Mouse (Mus musculus): Measurements from ENCODE around the gene Olfr235. TPM values are rescaled to one million over a fixed set of nuclear protein-coding genes. Genes with fewer than 3 reads are reported as not detected.

Gene Olfr235
- polyA plus RNA-seq (2015; fragmentation: Nextera tagmentation; extraction: Ambion mirVana) = not detected in 2 replicates

GRCm38 (mm10) chr19:12260732-12261131 is at the start of gene Olfr235:
TSS of gene Olfr235 (plus strand) at chr19:12261032.

GRCm38 (mm10) chr19:12232496-12232895 is 28.3 kb upstream of the Olfr235 start, which contains the start of gene Olfr1432:
TSS of gene Olfr1432 (minus strand) at chr19:12232596.

GRCm38 (mm10) chr19:12241559-12241958 is 19.3 kb upstream of the Olfr235 start, which contains the start of gene Olfr262:
TSS of gene Olfr262 (minus strand) at chr19:12241659.

GRCm38 (mm10) chr19:12279554-12279953 is 18.7 kb downstream of the Olfr235 start, which contains the start of gene Olfr1434:
TSS of gene Olfr1434 (plus strand) at chr19:12279854.

GRCm38 (mm10) chr19:12299030-12299429 is 38.2 kb downstream of the Olfr235 start, which contains the start of gene Olfr1436:
TSS of gene Olfr1436 (minus strand) at chr19:12299130.

Other genes with a start within 250 kb of the Olfr235 start
- not detected in 2 replicates for gene Olfr1423, start 219.7 kb upstream of the Olfr235 start, polyA plus RNA-seq (2015; fragmentation: Nextera tagmentation; extraction: Ambion mirVana)
- gene Olfr1424, start 198.3 kb upstream of the Olfr235 start, polyA plus RNA-seq (2015; fragmentation: Nextera tagmentation; extraction: Ambion mirVana) = not detected in 2 replicates
- not detected in 2 replicates for gene Olfr1425, start 183.3 kb upstream of the Olfr235 start, polyA plus RNA-seq (2015; fragmentation: Nextera tagmentation; extraction: Ambion mirVana)
- not detected in 2 replicates for gene Olfr1426, start 169.0 kb upstream of the Olfr235 start, polyA plus RNA-seq (2015; fragmentation: Nextera tagmentation; extraction: Ambion mirVana)
- not detected in 2 replicates for gene Olfr1427, start 157.7 kb upstream of the Olfr235 start, polyA plus RNA-seq (2015; fragmentation: Nextera tagmentation; extraction: Ambion mirVana)
- not detected in 2 replicates for gene Olfr1428, start 145.1 kb upstream of the Olfr235 start, polyA plus RNA-seq (2015; fragmentation: Nextera tagmentation; extraction: Ambion mirVana)
- gene Olfr76, start 137.8 kb upstream of the Olfr235 start, polyA plus RNA-seq (2015; fragmentation: Nextera tagmentation; extraction: Ambion mirVana) = not detected in 2 replicates
- gene Olfr1555-ps1, start 90.9 kb upstream of the Olfr235 start, polyA plus RNA-seq (2015; fragmentation: Nextera tagmentation; extraction: Ambion mirVana) = not detected in 2 replicates
- not detected in 2 replicates for gene Olfr1431, start 60.4 kb upstream of the Olfr235 start, polyA plus RNA-seq (2015; fragmentation: Nextera tagmentation; extraction: Ambion mirVana)
- gene Olfr1432, start 28.4 kb upstream of the Olfr235 start, polyA plus RNA-seq (2015; fragmentation: Nextera tagmentation; extraction: Ambion mirVana) = not detected in 2 replicates
- gene Olfr262, start 19.4 kb upstream of the Olfr235 start, polyA plus RNA-seq (2015; fragmentation: Nextera tagmentation; extraction: Ambion mirVana) = not detected in 2 replicates
- not detected in 2 replicates for gene Olfr1434, start 18.8 kb downstream of the Olfr235 start, polyA plus RNA-seq (2015; fragmentation: Nextera tagmentation; extraction: Ambion mirVana)
- gene Olfr1436, start 38.1 kb downstream of the Olfr235 start, polyA plus RNA-seq (2015; fragmentation: Nextera tagmentation; extraction: Ambion mirVana) = not detected in 2 replicates
- not detected in 2 replicates for gene Olfr1437, start 64.1 kb downstream of the Olfr235 start, polyA plus RNA-seq (2015; fragmentation: Nextera tagmentation; extraction: Ambion mirVana)
- gene Olfr1438-ps1, start 74.9 kb downstream of the Olfr235 start, polyA plus RNA-seq (2015; fragmentation: Nextera tagmentation; extraction: Ambion mirVana) = not detected in 2 replicates
- gene Olfr1440, start 126.2 kb downstream of the Olfr235 start, polyA plus RNA-seq (2015; fragmentation: Nextera tagmentation; extraction: Ambion mirVana) = not detected in 2 replicates
- not detected in 2 replicates for gene Olfr1441, start 156.4 kb downstream of the Olfr235 start, polyA plus RNA-seq (2015; fragmentation: Nextera tagmentation; extraction: Ambion mirVana)
- 0.05 TPM in 1 of 2 replicates, not detected in the other for gene Pfpl, start 166.9 kb downstream of the Olfr235 start, polyA plus RNA-seq (2015; fragmentation: Nextera tagmentation; extraction: Ambion mirVana)
- gene Mpeg1, start 199.7 kb downstream of the Olfr235 start, polyA plus RNA-seq (2015; fragmentation: Nextera tagmentation; extraction: Ambion mirVana) = 1.1 and 1.4 TPM in 2 replicates
- 26.2 and 30.4 TPM in 2 replicates for gene Dtx4, start 240.4 kb downstream of the Olfr235 start, polyA plus RNA-seq (2015; fragmentation: Nextera tagmentation; extraction: Ambion mirVana)